Mouse (Mus musculus) liver, embryonic 14.5 days (tissue): ENCODE data around the gene Hnrnpab.

Source experiments
- CTCF ChIP-seq: IDR thresholded peaks from 2 replicates; pipeline ENCODE4 v1.5.1; 2016; ENCODE audit warnings: antibody characterized with exemption, low read depth, control low read depth
- EP300 ChIP-seq: IDR thresholded peaks from 2 replicates; pipeline ENCODE4 v1.6.1; 2016; ENCODE audit warnings: antibody characterized with exemption, low read depth

DNA sequence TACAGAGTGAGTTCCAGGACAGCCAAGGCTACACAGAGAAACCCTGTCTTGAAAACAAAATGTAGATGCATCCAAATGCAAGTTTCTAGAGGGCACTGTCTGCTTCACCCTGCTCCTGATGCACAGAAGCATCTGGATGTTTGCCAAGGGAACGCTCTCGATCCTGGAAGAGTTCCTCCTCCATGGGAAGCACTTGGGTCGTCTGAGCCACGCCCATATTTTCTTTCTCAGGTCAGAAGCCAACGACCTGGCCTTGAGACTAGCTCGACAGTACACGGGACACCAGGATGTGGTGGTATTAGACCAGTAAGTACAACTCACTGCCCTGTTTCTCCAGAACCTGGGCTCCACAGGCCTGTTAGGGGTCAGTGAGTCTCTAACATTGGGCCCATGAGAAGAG, 15.5 kb downstream of the Hnrnpab start:
- TF ChIP-seq CTCF (no peak), EP300 (no peak)
